Mouse (Mus musculus): ENCODE measurements around the gene Scnn1a.

DNA sequence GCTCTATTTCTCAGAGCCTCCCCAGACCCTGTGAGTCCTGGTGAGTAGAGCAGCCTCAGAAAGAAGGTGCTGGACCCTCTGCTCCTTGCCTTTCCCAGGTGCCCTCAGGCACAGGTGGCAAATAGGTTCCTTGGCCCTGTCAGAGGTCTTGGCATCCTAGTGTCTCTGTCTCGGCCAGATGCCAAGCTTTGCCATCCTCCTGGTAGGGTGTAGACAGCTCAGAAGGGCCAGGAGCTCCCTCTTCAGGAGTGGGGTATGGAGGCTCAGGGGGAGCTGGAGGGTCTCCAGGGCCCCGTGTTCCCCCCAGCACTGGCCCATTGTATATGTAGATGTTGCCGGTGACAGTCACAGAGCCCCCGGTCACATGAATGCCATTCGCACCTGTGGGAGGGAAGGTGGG, 13.4 kb upstream of the Scnn1a start:
- TF ChIP-seq CTCF (IDR thresholded peaks at IDR 0.05; ENCODE audit: low read depth) = no peak
- no peak for TF ChIP-seq EP300 (IDR thresholded peaks at IDR 0.05; ENCODE audit: low read depth)

Measured in heart, postnatal 0 days (tissue).